1 mouse cellular context compared by ENCODE assay signal in the genomic region with DNA sequence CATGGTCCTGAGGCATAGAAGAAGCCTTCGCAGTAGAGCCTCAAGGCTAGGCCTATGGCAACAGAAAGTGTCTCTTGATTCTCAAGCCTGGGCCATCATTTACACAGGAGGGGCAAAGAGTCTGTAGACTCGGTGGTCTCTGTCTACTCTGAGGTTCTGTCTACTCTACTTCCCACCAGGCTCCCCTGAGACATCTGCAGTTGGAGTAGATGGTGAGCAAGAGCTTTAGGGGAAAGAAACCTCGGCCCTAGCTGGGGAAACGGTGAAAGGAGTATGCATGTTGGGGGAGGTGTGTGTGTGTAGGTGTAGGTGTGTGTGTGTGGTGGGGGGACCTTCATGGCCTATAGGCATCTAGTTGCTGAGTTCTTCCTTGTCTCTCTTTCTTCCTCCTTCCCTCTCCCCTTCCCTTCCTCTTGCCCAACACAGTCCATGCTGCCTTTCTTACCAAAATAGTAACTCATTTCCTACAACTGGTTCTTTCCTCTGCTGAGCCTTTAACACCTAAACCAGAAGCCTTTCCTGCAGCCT.
TF ChIP-seq lines count a peak whose summit lies in the region.

No protein-coding gene starts in this region.

TF ChIP-seq in CH12.LX, 34 proteins besides CTCF, POLR2A, EP300 and RAD21 (continued from another document):
- TF ChIP-seq TCF12 (IDR thresholded peaks at IDR 0.05; ENCODE audit: low read depth, low read length) (peak; percentile 42; the same call in 1 of the 2 replicates), JUND (conservative IDR thresholded peaks at IDR 0.05; ENCODE audit: low read depth, low read length) (no peak), CHD1 (IDR thresholded peaks at IDR 0.05; ENCODE audit: low read depth, low read length) (peak; percentile 73; the same call in 1 of the 2 replicates), MYC (IDR thresholded peaks at IDR 0.05; ENCODE audit: low read depth, low read length) (no peak), JUN (IDR thresholded peaks at IDR 0.05; ENCODE audit: insufficient read depth, low read depth, low read length) (no peak), ZMIZ1 (IDR thresholded peaks at IDR 0.05; ENCODE audit: low read depth, low read length) (no peak), ZC3H11A (IDR thresholded peaks at IDR 0.05; ENCODE audit: low read depth, low read length) (no peak)
